Mouse (Mus musculus) liver, postnatal 0 days (tissue): ENCODE data around the gene Xpnpep3. TPM values are rescaled to one million over a fixed set of nuclear protein-coding genes. Genes with fewer than 3 reads are reported as not detected.

ENCODE experiments used
- ATAC-seq: fragments of 200-750 bp; cut with Nextera tagmentation; 2 replicates; pipeline ENCODE4 v1.8.0; 2017; ENCODE audit warnings: mild to moderate bottlenecking, moderate library complexity
- DNase-seq: peaks from one replicate; pipeline ENCODE4 v3.0.0-alpha.2; 2016
- H3K27ac ChIP-seq: fragments of 300-500 bp; sonication (generic); 2 replicates; pipeline ENCODE4 v1.5.1; 2014; ENCODE audit warnings: antibody characterized with exemption, moderate library complexity, mild to moderate bottlenecking, low read depth
- H3K27me3 ChIP-seq: fragments of 300-500 bp; sonication (generic); 2 replicates; pipeline ENCODE4 v1.6.1; 2014; ENCODE audit warnings: low read length, control low read depth, mixed read lengths; ENCODE audit not compliant: insufficient read depth
- H3K36me3 ChIP-seq: fragments of 300-500 bp; sonication (generic); replicated peaks from 2 replicates; pipeline ENCODE4 v1.6.1; 2014; ENCODE audit warnings: mild to moderate bottlenecking, control low read depth, low read length, moderate library complexity, mixed read lengths; ENCODE audit not compliant: insufficient read depth
- H3K4me1 ChIP-seq: fragments of 300-500 bp; sonication (generic); 2 replicates; pipeline ENCODE4 v1.6.1; 2014; ENCODE audit warnings: antibody characterized with exemption, mild to moderate bottlenecking, control low read depth; ENCODE audit not compliant: insufficient read depth
- H3K4me2 ChIP-seq: fragments of 300-500 bp; sonication (generic); 2 replicates; pipeline ENCODE4 v1.6.1; 2014; ENCODE audit warnings: low read depth, mild to moderate bottlenecking, low read length, moderate library complexity, mixed read lengths
- H3K4me3 ChIP-seq: fragments of 300-500 bp; sonication (generic); 2 replicates; pipeline ENCODE4 v1.5.1; 2014; ENCODE audit warnings: low read depth, low read length
- H3K9ac ChIP-seq: fragments of 300-500 bp; sonication (generic); replicated peaks from 2 replicates; pipeline ENCODE4 v1.6.1; 2014; ENCODE audit warnings: mild to moderate bottlenecking, moderate library complexity
- H3K9me3 ChIP-seq: fragments of 300-500 bp; sonication (generic); 2 replicates; pipeline ENCODE4 v1.6.1; 2016; ENCODE audit warnings: mild to moderate bottlenecking, control low read depth, low read length, mixed read lengths
- CTCF ChIP-seq: sonication (generic); IDR thresholded peaks from 2 replicates; pipeline ENCODE4 v1.5.1; 2016; ENCODE audit warnings: antibody characterized with exemption, low read depth
- EP300 ChIP-seq: IDR thresholded peaks from 2 replicates; pipeline ENCODE4 v1.6.1; 2016; ENCODE audit warnings: antibody characterized with exemption, low read depth, mild to moderate bottlenecking
- WGBS: fragments of 180-500 bp; shearing (Covaris S2); extraction: QIAGEN DNeasy Blood & Tissue Kit; methylation state at CpG from one replicate; pipeline ENCODE4 v1.1.7; 2014; ENCODE audit not compliant: insufficient replicate concordance; 5-methylcytosine and 5-hydroxymethylcytosine counted together
- polyA plus RNA-seq: library from polyadenylated mRNA; unstranded; fragments of >200 nt; fragmentation: Nextera tagmentation; extraction: Ambion mirVana; gene quantifications from 2 replicates; pipeline ENCODE4 v1.2.1, GENCODE M21; 2015

Xpnpep3 gene
- polyA plus RNA-seq = 3.9 and 4.3 TPM in 2 replicates

DNA sequence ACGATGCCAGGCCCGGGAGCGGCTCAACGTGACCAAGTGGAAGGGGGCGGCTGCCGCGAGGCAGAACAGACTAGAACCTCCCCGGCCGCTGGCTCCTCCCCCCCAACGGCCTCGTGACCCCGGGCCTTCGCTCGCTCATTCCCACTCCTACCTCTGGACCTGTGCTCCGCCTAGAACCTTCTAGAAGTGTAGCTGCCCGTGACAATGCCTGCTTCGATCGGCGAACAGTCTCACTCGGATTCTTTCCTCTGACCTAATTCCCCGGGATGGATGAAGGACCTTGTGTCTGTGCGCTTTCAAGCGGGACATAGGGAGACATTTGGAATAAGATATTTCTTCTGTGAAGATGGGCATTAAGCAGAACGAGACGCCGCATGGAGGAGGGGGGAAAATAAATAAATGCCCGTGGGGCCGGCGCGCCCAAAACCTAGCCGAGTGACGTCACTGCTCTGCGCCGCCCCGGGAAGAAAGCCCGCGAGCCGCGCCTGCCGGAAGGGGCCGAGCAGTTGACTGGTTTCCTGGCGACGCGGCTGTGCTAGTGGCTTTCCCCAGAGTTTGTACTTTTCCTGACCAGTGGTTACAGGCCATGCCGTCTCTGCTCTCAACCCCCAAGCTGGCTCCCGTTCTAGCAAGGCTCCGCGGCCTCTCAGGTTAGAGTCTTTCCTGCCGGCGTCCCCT is at the start of gene Xpnpep3, which contains the start of gene St13:
Xpnpep3 (plus strand) TSS at position 501 of the 678 bp plus-strand sequence.
St13 (minus strand) TSS at position 440 of the 678 bp plus-strand sequence.
- Histone ChIP-seq H3K4me3 (peak within 1 kb of the TSS; percentile 85), H3K4me1 (peaks cover 33% of the 10 kb centered on the region), H3K4me2 (peak within 1 kb of the TSS; percentile 96), H3K36me3 (no peaks in the 10 kb centered on the region), H3K27me3 (no peaks in the 10 kb centered on the region), H3K9me3 (no peaks in the 10 kb centered on the region), H3K27ac (peak within 1 kb of the TSS; percentile 87), H3K9ac (peak within 1 kb of the TSS; percentile 90)
- peak; percentile 98 for DNase-seq
- WGBS = under 1% methylated on average over 45 of the region's 50 CpGs
- peak; percentile 100 for ATAC-seq
- TF ChIP-seq CTCF (no peak), EP300 (peak; percentile 83)

DNA sequence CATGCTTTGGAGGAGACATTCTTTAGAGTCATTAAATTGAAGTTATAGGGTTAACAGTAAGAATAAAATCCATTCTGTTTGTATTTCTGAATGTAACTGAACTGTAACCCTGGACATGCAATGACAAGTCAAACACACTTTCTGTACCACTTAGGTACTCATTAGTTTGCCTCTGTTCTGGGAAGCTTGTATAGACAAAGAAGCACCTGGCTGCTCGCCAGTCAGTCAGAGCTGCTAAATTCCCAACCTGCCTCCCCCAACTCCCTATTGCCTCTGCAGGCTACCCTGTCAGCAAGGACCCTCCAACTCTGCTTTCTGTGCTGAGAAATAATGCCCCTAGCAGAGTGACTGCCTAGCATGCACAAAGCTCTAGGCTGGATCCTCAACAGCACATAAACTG is 49.5 kb upstream of the Xpnpep3 start:
- no peaks in the 10 kb centered on the region for H3K27me3 ChIP-seq
- peaks cover 9% of the 10 kb centered on the region for H3K4me1 ChIP-seq
- ATAC-seq (no peak), DNase-seq (peak; percentile 35)
- no peak overlapping the region for H3K4me3 ChIP-seq
- 0 out of 2 replicates have a peak, but pooled peaks cover 3% of the 10 kb centered on the region for H3K36me3 ChIP-seq
- peak overlapping the region; percentile 35; the same call in 1 of the 2 replicates for H3K27ac ChIP-seq
- no peaks in the 10 kb centered on the region for H3K9me3 ChIP-seq
- no peak overlapping the region for H3K4me2 ChIP-seq
- 74% methylated on average over 1 of the region's 1 CpGs for WGBS
- TF ChIP-seq CTCF (no peak), EP300 (no peak)
- H3K9ac ChIP-seq = no peak overlapping the region

DNA sequence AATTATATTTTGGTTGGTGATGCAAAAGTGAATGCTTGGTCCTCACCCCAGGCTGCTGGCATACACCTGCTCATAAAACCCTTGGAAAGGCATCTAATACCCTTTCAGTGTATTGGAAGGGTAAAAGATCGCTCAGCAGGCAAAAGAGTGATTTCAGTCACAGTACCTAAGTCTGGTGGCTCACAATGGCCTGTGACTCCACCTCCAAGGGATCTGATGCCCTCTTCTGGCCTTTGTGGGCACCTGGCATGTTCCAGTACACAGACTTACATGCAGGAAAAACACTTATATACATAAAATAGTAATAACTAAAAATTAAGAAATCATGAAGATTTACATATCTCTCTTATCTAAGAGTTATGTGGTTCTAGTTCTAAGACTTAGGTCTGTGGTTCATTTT is 47.3 kb upstream of the Xpnpep3 start:
- Histone ChIP-seq H3K9ac (no peak overlapping the region), H3K27ac (no peak overlapping the region), H3K4me1 (peaks cover 3% of the 10 kb centered on the region; the same call in 1 of the 2 replicates), H3K27me3 (no peaks in the 10 kb centered on the region), H3K36me3 (0 out of 2 replicates have a peak, but pooled peaks cover 3% of the 10 kb centered on the region), H3K4me3 (no peak overlapping the region), H3K9me3 (no peaks in the 10 kb centered on the region), H3K4me2 (no peak overlapping the region)
- WGBS = 65% methylated on average over 1 of the region's 1 CpGs
- ATAC-seq (no peak), DNase-seq (no peak)
- TF ChIP-seq EP300 (no peak), CTCF (peak; percentile 59)

DNA sequence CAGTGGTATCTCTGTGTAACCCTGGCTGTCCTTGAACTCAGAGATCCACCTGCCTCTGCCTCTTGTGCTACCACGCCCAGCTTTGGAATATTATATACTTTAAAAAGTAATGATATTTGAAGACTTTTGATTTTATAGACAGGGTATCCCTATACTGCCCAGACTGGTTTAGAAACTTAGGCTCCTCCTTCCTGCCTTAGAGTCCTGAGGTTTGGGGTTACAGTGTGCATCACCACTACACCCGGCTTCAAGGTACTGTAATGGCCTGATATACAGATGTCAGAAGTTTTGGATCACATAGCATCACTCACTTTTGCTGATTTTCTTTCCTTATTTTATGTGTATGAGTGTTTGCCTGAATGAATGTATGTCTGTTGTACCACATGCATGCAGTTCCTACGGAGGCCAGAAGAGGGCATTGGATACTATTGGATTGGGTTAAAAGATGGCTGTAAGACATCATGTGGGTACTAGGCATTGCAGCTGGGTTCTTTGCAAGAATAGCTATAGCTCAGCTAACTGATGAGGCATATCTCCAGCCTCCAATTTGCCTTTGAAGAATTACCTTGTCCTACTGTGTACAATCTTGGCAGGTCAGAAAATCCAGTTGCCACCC is 44.7 kb upstream of the Xpnpep3 start:
- H3K4me1 ChIP-seq = peaks cover 19% of the 10 kb centered on the region
- no peak overlapping the region for H3K9ac ChIP-seq
- ATAC-seq (peak; percentile 42; the same call in 1 of the 2 replicates), DNase-seq (peak; percentile 84)
- H3K27me3 ChIP-seq = no peaks in the 10 kb centered on the region
- 59% methylated on average over 3 of the region's 3 CpGs for WGBS
- 0 out of 2 replicates have a peak, but pooled peaks cover 3% of the 10 kb centered on the region for H3K36me3 ChIP-seq
- no peak overlapping the region for H3K4me3 ChIP-seq
- no peak overlapping the region for H3K27ac ChIP-seq
- H3K4me2 ChIP-seq = no peak overlapping the region
- no peaks in the 10 kb centered on the region for H3K9me3 ChIP-seq
- TF ChIP-seq EP300 (no peak), CTCF (peak; percentile 93)

DNA sequence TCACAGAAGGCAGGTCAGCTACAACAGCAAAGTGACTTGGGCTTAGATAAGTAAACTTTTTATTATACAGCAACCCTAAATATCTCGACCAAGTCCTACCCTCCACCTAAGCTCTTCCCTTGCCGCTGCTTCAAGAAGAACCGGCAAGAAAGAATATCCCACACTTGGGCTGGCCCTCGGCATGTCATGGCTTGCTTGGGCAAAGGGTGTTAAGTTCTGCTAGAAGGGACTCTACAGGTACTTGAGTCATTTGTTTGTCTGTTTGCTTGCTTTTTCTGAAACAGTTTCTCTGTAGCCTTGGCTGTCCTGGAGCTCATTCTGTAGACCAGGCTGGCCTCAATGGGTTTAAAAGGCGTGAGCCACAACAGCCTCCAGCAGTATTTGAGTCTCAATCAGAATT is 43.0 kb upstream of the Xpnpep3 start:
- Histone ChIP-seq H3K36me3 (0 out of 2 replicates have a peak, but pooled peaks cover 3% of the 10 kb centered on the region), H3K4me2 (no peak overlapping the region), H3K9me3 (no peaks in the 10 kb centered on the region), H3K4me1 (peaks cover 28% of the 10 kb centered on the region), H3K9ac (no peak overlapping the region), H3K4me3 (no peak overlapping the region), H3K27me3 (no peaks in the 10 kb centered on the region), H3K27ac (no peak overlapping the region)
- 62% methylated on average over 5 of the region's 5 CpGs for WGBS
- no peak for ATAC-seq
- TF ChIP-seq EP300 = no peak
- no peak for DNase-seq

DNA sequence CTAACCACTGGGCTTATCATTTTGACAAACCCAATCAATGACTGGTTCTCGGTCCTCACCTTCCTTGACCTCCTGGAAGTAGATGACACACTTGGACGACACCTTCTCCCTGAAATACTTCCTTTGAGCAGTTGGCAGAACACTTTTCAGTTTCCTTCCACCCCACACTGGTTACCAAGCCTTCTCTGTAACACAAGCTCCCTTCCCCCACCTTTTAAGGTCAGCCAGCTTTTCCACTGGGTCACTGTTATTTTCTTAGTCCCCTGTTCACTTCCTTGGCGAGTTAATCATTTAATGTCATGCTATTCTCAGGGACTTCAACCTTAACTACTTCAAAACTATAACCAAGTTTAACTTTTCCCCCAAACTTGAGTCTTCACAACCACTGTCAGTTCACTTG is 41.0 kb upstream of the Xpnpep3 start:
- Histone ChIP-seq H3K9ac (no peak overlapping the region), H3K9me3 (no peaks in the 10 kb centered on the region), H3K27me3 (no peaks in the 10 kb centered on the region), H3K36me3 (peaks cover 2% of the 10 kb centered on the region; the same call in 1 of the 2 replicates), H3K4me1 (peaks cover 38% of the 10 kb centered on the region), H3K4me3 (no peak overlapping the region), H3K4me2 (peak overlapping the region; percentile 88), H3K27ac (peak overlapping the region; percentile 24)
- 48% methylated on average over 3 of the region's 3 CpGs for WGBS
- DNase-seq = no peak
- ATAC-seq = no peak
- no peak for TF ChIP-seq CTCF
